12 mouse cellular contexts compared by ENCODE assay signal in the genomic region with DNA sequence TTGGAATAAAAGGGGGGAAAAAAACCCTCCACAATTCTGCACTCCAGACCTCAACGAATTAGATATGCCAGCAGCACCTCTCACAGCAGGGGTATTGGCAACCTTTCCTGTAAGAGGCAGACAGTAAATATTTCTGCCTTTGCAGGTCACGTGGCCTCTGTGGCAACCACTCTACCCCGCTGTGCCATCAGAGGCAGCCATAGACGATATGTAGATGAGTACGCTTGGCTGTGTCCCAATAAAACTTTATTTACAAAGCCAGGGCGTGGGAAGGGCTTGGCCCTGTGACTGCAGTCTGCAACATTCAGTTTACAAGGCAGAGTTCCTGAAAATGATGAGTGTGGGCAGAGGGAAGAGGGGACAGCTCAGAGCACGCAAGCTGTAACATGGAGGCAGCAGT.
DNase-seq lines count a peak whose midpoint lies in the region; TF ChIP-seq lines count a peak whose summit lies in the region.
"Had no signal": no experiment of that assay in that cellular context is flagged by ENCODE, and none has a peak within 500 bp of the region (broad histone marks: within the 10 kb centered on the region; RNA-seq: fewer than 3 reads in every experiment).

No protein-coding gene starts in this region.

- H3K4me1 ChIP-seq in liver, adult 2 months (ENCODE audit: control insufficient read depth, insufficient read depth, low read length): no peaks in the 10 kb centered on the region
- H3K4me1 ChIP-seq: heart, embryonic 15.5 days; megakaryocyte, embryonic 14.5 days had no signal

- no peak for TF ChIP-seq CTCF in liver, adult 2 months (IDR thresholded peaks at IDR 0.05; ENCODE audit: low read depth, low read length)

- WGBS in liver, adult 2 months: 19% methylated on average over 7 of the region's 7 CpGs

- no peak overlapping the region for H3K27ac ChIP-seq in liver, adult 2 months (replicated peaks; ENCODE audit: insufficient read depth, low read depth, low read length)
- H3K27ac ChIP-seq: heart, embryonic 15.5 days had no signal

- no peaks in the 10 kb centered on the region for H3K79me2 ChIP-seq in liver, adult 2 months (ENCODE audit: control insufficient read depth, insufficient read depth, low read length)

- TF ChIP-seq POLR2A in liver, adult 2 months (IDR thresholded peaks at IDR 0.05; ENCODE audit: extremely low read depth, insufficient read depth, low read length): no peak

- no peaks in the 10 kb centered on the region for H3K27me3 ChIP-seq in liver, adult 2 months (ENCODE audit: control insufficient read depth, insufficient read depth, low read length)
- H3K27me3 ChIP-seq: heart, embryonic 15.5 days; megakaryocyte, embryonic 14.5 days had no signal

- no peak overlapping the region for H3K4me3 ChIP-seq in liver, adult 2 months (ENCODE audit: insufficient read depth, low read depth, low read length)
- H3K4me3 ChIP-seq: heart, embryonic 15.5 days; megakaryocyte, embryonic 14.5 days had no signal

- no peak overlapping the region for H3K9ac ChIP-seq in liver, adult 2 months (ENCODE audit: low read depth, low read length)
- H3K9ac ChIP-seq: heart, embryonic 15.5 days had no signal

- DNase-seq in liver, adult 2 months (ENCODE audit: extremely low read depth, low read depth, low spot score): peak; percentile 90
- no peak for DNase-seq in liver
- peak; percentile 36 for DNase-seq in ZHBTc4 (ENCODE audit: low read depth, low spot score)
- DNase-seq in layer of hippocampus, adult 8-10 months (ENCODE audit: low spot score in 2 of 2): peak; percentile 35 to 49
- DNase-seq in lung, postnatal 36 days: peak; percentile 52
- no peak for DNase-seq in adrenal gland, postnatal 36 days
- no peak for DNase-seq in testis, postnatal 10 days (ENCODE audit: low spot score)
- DNase-seq: cerebellum, adult 9-10 months; gastrocnemius, postnatal 25 days; kidney, postnatal 10 days had no signal

- no peaks in the 10 kb centered on the region for H3K36me3 ChIP-seq in liver, adult 2 months (ENCODE audit: control insufficient read depth, insufficient read depth, low read length)
- H3K36me3 ChIP-seq: heart, embryonic 15.5 days had no signal

Comparison
In these comparisons a context has a peak if more than half of its experiments do, and no peak if none do; other contexts are left out.
1. DNase-seq: peak in liver, adult 2 months (single experiment), ZHBTc4 (single experiment), layer of hippocampus, adult 8-10 months (2 of 2) and lung, postnatal 36 days (single experiment); none in liver (single experiment), adrenal gland, postnatal 36 days (0 of 2) and testis, postnatal 10 days (single experiment).